Mouse (Mus musculus) adrenal gland, adult 8-10 months (tissue): ENCODE data around the gene Abca2. TPM values are rescaled to one million over a fixed set of nuclear protein-coding genes. Genes with fewer than 3 reads are reported as not detected.

Source experiments
- DNase-seq: peaks from one replicate; pipeline ENCODE4 v3.0.0; 2022
- total RNA-seq, 4 experiments: library from RNA; stranded (reverse); gene quantifications; 2 replicates each; pipeline ENCODE4 v1.2.4; 2022

The Abca2 gene
- total RNA-seq, 4 experiments from 2014 or later: 48.9 to 73.0 (median 57.5) TPM

DNA sequence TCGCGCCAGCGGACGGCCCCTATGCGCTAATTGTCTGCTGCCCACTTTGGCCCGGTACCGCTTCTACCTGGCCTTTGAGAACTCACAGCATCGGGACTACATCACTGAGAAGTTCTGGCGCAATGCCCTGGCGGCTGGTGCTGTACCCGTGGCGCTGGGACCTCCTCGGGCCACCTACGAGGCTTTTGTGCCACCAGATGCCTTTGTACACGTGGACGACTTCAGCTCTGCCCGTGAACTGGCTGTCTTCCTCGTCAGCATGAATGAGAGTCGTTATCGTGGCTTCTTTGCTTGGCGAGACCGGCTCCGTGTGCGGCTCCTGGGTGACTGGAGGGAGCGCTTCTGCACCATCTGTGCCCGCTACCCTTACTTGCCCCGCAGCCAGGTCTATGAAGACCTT lies 3.0 kb upstream of the Abca2 start:
- no peak for DNase-seq

DNA sequence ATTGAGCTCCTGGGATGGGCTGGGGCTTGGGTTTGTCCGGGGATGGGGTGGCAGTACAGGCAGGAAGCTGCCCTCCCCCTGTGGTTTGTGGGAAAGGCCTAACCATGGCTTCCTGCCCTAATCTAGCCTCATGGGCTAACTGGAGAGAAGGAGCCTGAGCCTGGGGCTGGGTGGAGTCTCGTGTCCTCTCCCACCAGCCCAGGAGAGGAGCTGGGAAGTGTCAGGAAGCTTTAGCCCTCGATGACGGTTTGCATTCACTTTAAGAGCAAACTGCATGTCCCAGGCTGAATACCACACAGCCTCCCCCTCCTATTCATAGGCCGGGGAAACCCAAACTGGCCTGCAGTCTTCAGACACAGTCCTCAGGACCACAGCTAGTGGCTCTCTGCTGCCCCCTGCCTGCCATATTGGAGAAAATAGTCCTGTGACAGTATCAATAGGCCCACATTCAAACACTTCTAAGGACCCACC lies 1.7 kb upstream of the Abca2 start:
- DNase-seq: no peak

DNA sequence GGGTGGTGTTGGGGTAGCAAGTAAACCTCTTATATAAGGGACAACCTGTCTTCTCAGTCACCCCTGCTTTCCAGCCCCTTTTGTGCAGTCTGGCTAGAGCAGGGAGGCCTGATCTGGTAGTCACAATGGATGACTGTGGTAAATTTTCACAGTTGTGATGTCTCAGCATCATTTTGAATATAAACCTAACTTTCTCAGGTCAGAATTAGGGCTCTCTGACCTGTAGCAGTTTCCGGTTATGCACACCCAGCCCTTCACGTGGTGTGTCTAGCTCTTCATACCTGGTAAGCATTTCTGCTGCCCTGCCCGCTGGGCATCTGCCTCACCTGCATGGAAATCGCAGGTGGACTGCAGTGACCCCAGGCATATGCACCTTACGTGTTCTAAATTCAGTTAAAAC lies 1.2 kb upstream of the Abca2 start:
- no peak for DNase-seq

DNA sequence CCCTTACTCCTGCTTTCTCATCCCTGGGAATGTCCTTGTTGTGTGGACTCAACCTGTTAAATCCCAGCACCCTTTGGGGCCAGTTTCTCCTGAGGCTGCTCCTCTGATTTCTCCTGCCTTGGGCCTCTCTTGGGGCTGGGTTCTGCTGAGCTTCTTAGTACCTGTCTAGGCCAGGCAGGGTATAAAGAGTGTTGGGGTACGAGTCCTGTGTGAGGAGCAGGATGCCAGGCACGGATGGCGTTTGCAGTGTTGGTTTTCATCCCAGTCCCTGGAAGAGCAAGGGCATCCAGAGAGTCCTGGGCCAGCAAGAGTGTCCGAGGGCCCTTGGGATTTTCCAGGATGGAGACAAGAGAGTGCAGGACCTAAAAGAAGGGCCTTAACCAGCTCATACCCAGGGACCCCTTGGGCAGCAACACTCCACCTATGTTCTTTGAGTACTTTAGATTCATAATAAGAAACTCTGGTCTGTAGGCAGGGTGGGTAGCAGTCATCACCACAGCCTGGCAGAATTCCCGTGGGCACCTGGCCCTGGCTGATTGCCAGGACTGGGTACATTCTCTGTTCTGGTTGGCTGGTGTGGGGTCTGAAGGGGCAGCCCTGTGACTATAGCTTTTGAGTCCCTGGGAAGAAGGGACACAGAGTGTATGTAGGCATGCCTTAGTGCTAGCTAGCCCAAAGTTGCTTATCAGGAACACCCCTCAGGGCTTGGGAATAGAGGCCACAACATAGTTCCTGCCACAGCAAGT lies 1.1 kb downstream of the Abca2 start:
- DNase-seq: no peak

DNA sequence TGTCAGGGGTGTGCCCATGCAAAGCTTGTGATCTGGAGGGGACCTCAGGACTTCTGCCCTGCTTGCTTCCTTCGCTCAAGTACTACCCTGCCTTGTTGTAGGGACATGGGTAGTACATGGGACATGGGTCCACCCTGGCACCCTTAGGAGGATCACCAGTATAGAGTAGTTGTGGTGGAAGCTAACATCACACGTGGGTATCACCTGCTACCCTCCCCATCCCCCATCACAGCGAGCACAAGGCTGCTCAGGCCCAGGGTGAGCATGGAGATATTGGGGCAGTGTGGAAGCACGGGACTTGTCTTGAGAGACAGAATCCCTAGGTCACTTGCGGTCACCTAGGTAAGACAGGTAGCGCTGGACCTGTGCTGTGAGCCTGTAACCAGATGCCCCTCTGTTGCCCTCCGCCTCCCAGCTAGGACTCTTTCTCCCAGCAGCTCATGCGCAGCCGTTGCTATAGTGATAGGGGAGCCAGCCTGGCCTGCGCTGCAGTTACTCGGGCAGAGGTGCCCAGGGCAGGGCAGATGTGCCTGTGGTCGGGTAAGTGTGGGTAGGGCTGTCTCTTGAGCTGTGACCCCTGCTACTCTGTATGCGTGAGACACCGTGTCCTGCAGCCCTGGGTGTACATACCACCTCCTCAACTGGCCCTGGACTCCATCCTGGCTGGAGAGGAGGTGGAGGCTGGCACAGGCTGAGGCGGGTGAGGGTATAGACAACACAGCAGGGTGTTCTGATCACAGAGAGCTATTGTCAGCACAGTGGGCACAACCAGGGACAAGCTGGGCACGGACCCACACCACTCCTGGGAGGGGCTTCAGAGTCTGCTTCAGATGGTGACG lies 2.1 kb downstream of the Abca2 start:
- DNase-seq: no peak

DNA sequence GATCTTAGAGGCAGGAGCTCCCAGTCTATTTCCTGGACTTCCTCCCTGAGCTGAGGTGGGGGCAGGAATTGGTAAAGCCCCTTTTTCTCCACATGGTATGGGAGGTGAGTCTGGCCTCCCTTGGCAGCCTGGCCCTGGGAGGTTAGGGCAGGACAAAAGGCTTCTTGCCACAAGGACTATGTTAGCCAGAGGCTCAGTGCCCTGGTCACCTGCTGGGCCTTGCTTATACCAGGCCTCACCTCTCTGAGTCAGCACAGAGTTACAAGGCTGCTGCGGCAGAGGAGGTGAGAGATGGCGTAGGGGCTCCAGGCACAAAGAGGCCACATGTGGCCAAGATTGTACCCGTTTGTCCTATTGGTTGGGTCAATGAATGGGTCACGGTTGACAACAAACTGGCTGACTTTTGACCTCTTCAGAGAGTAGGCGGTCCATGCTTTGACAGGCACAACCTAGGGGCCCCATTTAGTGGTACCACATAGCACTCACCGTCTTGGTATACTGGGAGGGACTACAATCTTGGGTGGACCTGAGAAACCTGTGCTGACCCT lies 2.9 kb downstream of the Abca2 start:
- no peak for DNase-seq

DNA sequence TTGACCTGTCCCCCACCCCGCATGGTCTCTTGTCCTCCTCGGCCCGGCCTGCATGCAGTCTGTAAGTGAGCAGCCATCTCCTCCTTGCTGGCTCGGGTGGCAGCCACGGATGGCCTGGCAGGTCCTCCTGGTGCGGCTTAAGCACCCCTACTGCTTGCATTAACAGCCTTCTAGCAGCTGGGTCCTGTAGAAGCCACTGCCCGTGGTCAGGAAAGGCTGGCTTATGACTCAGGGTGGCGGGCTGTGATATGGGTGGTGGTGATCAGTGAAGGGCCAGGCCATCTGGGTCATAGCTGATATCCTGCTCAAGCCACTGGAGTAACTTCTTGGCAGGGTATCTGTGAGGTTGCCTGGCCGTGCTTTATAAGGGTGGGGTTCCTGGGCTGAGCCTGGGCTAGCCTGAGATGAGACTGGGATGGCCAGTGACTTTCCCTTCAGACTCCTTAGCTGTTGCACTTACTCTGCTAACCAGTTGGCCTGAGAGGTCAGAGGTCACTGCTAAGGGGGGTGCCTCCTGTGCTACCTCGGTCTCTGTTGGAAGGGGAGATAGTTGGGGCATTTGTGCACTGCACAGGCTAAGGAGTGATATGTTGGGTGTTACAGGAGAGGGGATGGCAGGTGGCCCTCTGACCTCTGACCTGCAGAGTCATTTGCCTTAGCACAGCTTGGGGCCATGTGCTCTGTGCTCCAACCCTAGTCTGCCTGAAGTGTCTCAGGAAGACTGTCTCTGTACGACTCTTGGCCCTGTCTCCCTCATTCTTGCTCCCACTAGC lies 4.0 kb downstream of the Abca2 start:
- DNase-seq: no peak

DNA sequence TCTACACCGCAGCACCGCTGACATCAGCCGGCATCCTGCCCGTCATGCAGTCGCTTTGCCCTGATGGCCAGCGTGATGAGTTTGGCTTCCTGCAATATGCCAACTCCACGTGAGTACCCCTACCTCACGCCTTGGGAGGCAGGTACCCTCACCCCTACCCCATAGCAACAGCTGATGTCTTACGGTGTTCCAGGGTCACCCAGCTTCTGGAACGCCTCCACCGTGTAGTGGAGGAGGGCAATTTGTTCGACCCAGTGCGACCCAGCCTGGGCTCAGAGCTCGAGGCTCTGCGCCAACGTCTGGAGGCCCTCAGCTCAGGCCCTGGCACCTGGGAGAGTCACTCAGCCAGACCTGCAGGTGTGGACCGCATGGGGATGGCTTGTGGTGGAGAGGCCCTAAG lies 4.6 kb downstream of the Abca2 start:
- no peak for DNase-seq

DNA sequence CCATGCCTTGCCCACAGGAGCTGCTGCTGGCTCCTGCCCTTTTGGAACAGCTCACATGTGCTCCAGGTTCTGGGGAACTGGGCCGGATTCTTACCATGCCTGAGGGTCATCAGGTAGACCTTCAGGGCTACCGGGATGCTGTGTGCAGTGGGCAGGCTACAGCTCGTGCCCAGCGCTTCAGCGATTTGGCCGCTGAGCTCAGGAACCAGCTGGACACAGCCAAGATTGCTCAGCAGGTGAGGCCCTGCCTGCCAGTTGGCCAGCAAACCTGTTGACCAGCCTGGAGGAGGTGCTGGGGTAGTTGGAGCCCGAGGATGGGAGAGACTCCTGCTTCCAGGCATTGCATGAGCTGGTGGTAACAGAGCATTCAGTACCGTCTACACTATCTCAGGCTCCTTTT lies 5.8 kb downstream of the Abca2 start:
- DNase-seq: no peak

DNA sequence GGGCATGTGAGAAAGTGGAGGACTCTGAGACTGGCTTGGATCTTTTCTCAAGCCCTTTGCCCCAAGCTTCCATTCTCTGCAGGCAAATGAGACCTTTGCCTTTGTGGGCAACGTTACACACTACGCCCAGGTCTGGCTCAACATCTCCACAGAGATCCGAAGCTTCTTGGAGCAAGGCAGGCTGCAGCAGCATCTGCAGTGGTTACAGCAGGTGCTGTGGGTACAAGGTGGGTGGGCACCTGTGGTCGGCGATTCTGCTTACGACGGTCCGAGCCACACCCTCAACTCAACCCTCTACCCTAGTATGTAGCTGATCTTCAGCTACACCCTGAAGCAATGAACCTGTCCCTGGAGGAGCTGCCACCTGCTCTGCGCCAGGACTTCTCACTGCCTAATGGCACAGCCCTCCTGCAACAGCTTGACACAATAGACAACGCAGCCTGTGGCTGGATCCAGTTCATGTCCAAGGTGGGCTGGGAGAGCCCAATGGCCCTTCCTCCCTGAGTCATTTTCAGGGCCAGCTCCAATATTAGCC lies 7.8 kb downstream of the Abca2 start:
- DNase-seq: no peak

DNA sequence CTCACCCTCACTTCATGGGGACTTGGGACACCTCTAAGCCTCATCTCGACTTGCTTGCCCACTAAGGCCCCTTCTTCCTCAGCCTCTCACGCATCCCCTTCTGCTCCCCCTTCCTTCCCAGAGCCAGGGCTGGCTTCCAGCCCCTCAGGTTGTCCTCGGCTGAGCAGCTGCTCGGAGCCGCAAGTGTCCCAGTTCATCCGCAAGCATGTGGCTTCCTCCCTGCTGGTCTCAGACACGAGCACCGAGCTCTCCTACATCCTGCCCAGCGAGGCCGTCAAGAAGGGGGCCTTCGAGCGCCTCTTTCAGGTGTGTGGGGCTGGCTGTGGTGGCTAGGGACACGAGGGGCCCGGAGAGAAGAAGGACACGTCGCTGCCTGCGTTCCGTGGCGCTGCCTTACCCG lies 12.6 kb downstream of the Abca2 start:
- no peak for DNase-seq

DNA sequence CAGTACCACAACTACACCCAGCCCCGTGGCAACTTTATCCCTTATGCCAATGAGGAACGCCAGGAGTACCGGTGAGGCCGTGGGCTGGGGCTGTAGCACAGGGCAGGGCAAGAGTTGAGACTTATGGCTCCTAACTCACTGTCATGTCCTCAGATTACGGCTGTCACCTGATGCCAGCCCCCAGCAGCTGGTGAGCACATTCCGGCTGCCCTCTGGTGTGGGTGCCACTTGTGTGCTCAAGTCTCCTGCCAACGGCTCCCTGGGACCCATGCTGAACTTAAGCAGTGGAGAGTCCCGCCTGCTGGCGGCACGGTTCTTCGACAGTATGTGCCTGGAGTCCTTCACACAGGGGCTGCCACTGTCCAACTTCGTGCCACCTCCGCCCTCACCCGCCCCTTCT lies 14.2 kb downstream of the Abca2 start:
- no peak for DNase-seq

DNA sequence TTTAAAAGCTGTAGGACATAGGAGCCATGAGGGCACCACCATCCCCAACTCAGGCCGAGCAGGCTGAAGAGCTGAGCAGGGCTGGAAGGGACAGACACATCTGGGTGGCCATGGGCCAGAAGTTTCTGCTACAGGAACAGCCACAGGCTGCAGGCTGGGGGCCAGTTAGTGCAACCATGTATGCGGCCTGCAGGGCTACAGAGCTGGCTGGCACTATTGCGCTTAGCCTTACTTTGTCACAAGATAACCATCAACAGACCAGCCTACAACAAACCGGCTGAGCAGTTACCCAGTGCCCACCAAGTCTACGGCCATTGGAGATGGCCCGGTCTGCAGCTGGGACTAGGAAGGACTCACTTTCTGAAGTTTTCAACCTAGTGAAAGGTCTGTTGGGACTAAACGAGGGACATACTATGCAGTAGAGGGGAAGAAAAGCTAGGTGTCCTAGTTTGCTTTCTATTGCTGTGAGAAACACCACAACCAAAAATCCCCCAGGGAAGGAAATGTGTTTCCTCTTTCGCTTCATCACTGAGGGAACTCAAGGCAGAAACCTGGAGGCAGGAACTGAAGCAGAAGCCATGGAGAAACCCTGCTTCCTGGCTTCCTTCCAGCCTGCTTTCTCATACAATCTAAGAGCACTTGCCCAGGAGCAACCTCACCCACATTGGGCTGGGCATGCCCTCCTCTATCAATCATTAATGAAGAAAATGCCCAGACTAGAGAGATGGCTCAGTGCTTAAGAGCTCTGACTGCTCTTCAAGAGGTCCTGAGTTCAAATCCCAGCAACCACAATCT lies 22.5 kb downstream of the Abca2 start:
- DNase-seq: no peak

DNA sequence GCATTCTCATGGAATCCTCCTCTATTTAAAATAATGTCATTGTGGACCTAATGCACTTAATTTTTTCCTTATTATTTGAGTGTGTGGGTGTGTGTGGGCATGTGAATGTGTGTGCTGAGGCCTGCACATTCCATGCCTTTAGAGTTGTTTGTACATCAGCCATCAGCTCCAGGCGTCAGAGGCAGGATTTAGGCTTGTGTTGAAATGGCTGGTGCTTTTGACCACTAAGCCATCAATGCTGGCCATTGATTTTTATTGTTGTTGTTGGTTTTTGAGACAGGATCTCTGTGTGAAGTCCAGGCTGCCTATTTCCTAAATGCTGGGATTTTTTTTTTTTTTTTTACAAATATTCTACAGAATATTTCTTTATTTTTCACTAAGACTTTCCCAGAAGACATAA lies 24.4 kb downstream of the Abca2 start:
- DNase-seq: no peak

DNA sequence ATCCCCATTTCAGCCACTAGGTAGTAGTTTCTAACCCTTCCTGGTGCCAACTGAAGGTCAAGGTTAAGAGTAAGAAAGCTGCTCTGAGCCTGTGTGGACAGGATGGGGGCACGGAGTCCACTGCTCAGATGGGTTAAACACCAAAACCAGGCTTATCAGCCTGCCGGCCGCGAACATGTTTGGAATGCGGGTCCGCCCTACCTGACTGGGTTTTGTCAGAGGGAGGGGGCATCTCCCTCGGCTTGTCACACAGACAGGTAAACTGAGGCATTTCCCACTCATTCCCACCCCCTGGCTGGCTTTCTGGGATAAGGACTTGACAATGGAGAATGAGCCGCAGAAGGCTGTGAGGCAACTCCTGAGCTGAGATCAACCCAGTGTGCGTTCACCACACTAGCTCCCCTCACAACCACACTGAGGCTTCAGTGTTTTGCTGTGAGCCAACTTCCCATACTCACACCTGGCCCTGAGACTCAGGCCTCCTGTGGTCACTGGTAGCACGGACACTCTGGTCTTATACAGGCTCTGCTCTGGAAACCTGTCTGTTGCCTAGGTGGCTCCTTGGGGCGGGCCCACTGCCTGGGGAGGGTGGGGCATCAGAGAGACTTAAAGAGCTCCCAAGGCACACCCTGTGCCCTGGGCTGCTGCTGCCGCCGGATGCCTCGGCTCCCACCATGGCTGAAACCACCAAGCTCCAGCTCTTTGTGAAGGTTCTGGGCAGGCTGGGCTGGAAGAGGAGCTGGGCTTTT lies 27.9 kb downstream of the Abca2 start, which contains the start of gene Clic3:
TSS of gene Clic3 (plus strand) at position 634 of the 749 bp plus-strand sequence.
- no peak for DNase-seq

DNA sequence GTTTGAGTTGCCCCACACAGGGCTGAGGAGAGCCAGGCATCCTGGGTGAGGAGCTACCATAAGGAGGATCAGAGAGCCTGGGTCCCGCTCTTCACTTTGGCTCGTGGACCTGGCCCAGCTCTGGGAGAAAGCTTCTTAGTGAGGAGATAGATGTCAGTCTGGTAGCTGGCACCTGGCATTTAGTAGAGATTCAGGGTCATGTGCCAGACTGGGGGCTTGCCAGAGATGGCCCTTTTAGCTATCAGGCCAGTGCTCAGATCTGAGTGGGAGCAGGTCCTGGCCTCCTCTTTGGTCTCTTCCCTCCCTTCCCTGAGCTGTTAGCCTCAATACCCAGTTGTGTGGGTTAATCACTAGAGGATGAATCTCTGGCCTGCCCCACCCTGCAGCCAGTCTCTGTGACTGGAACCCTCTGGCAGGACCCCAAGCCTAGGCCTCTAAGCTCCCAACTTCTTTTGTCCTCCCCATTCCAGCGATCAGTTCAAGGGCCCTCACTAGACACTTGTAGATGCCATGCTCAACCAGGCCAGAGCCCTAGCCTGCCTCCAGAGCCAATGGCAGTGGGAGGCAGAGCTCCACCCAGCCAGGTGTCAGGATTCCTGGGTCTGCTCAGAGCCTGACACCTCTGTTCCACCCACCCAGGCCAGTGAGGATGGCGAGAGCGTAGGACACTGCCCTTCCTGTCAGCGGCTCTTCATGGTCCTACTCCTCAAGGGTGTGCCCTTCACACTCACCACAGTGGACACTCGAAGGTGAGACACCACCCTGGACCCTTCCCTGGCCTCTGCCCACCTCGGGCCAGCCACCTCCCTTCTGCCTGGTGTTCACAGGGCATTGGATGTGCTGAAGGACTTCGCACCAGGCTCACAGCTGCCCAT lies 28.8 kb downstream of the Abca2 start:
- DNase-seq: no peak

DNA sequence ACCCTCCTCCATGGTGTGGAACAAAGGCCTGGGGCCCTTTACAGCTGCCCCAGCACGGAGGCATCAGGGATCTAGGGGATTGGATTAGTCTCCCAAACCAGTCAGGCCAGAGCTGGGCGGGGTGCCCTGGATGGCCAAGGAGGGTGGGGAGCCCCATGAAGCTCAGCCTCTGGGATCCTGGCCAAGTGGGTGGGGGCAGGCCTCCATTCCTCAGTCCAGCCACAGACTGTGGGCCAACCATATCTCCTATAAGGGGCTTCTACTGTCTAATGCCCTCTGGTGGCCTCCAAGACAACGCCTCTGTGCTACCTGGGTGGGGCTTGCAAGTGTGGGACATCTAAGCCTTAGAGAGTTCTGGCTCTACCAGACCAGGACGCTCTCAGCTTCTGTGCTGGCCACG lies 30.4 kb downstream of the Abca2 start:
- DNase-seq: no peak

DNA sequence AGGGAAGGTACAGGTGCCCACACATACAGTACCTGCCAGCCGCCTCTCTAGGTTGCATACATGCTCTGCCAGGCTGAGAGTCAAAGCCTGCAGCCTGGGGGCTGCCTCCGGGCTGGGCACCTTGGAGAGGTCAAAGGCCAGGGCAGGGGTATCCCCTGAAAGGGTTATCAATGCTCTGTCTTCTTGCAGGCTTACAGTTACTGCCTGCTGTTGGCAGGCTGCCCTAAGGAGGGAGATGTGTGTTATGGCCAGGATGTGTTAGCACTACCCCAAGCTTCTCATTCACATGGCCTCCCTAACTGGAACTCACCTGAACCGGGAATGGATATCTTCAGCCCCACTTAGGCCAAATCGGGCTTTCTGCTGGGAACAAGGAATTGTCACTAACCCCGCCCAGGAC lies 31.6 kb downstream of the Abca2 start:
- peak; percentile 39 for DNase-seq

DNA sequence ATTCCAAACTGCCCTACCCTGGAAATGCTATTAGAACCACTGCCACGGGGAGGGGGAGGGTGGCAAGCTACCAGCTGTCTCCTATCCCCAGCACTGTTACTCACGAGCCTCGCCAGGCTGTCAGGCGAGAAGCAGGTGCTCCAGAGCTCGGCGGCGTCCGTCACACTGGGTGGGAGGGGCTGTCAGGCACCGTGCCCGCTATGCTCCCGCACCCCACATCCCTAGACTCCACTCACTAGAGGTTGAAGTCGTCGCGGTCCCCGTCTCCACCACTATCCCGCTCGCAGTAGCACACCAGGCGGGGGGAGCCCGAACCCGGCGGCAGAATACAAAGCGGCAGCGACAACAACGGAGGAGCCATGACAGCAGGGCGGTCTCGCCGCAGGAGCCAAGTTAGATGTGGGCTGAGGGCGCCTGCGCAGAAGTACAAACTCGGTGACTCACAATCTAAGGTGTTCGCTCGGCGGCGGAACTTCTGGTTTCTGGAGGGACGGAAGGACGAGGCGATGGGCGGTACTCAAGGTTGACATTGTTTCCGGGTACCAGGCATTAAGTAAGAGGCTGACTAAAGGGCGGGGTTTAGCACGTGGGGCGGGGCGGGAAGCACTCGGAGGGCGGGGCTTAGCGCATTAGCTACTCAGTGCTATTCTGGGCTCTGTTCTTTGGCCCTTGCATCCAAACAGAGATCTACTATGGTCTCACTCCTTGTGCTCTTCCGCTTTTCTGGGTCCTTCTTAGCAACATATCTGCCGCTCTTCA lies 32.2 kb downstream of the Abca2 start, which contains the start of gene Paxx:
TSS of gene Paxx (minus strand) at position 544 of the 759 bp plus-strand sequence.
- DNase-seq: peak; percentile 95
